Mouse (Mus musculus): ENCODE measurements around the gene Smurf1.

Gene Smurf1

GRCm38 (mm10) chr5:144871775-144872174 lies 93.9 kb downstream of the Smurf1 start:
- peak; percentile 75 for DNase-seq (ENCODE audit: low read depth, low spot score)

DNA sequence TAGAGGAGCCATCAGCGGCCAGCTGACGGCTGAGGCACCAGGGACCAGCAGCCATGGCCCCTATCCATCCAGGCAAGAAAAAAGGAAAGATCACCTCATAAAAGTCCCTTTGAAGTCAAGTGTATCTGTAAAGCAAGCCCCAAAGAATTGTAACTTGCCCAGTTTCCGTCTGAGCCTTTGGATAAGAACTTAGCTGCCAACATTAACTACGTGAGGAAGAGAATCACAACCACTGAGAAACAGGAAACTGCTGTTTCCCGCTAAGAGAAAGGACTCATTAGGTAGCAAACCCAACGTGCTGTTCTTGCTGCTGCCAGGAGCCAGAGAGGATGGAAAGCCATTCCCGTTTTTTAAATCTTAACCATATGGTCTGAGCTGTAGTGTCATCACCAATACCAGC lies 94.9 kb downstream of the Smurf1 start:
- DNase-seq (ENCODE audit: low read depth, low spot score), result no peak

DNA sequence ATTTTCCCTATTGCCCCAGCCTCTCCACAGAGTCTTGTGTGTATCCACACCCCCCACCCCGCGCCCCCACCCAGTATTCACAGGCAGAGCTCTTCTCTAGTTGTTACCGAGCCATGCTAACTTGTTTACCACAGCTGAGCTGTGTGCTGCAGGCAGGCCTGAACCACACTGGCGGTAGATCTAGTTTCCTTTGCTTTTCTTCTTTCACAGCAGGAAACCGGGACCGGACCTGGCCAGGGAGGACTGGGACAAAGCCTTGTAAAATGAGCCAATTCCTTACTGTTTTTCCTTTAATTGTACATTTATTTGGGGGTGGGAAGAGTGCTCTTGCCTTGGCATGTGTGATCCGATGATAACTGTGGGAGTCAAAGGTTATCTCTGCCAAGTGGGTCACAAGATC lies 96.2 kb downstream of the Smurf1 start:
- peak; percentile 53 for DNase-seq (ENCODE audit: low read depth, low spot score)

DNA sequence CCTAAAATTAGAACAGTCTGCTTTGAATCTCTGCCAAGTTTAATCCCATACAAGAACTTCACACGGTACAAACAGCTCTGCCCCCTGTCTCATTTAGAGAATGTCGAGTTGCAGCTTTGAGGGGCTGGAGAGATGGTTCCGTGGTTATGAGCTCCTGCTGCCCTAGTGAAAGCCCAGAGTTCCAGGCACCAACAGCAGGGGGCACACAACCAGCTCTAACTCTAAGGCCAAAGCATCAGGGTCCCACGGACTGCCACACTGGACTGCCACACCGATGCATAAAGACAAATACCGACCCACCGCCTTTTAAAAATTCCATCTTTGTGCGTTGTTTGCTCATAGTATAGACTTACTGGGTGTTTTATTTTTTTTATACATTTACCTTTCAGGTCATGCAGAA lies 98.7 kb downstream of the Smurf1 start:
- peak; percentile 54 for DNase-seq (ENCODE audit: low read depth, low spot score)

- DNase-seq (ENCODE audit: low read depth, low spot score), result no peak
Observed at GRCm38 (mm10) chr5:144860913-144861312, 104.7 kb downstream of the Smurf1 start.

DNA sequence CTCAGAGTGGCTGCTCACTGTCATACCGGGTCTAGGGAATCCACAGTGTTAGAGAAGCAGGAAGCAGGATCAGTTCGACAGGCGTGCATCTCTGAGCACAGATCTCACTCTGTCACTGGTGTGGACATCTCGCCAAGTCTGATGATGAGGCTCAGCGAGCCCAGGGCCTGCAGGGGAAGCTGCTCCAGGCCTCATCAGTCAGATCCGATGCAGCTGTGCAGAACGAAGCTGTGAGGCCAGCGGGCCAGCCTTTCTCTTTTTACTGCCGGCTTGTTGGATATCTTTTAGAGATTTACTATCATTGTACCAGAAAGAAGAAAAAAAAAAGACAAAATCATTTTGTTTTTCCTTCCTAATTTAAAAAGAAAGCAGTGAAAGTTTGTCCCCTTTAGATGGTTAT lies 106.4 kb downstream of the Smurf1 start:
- no peak for DNase-seq (ENCODE audit: low read depth, low spot score)

DNA sequence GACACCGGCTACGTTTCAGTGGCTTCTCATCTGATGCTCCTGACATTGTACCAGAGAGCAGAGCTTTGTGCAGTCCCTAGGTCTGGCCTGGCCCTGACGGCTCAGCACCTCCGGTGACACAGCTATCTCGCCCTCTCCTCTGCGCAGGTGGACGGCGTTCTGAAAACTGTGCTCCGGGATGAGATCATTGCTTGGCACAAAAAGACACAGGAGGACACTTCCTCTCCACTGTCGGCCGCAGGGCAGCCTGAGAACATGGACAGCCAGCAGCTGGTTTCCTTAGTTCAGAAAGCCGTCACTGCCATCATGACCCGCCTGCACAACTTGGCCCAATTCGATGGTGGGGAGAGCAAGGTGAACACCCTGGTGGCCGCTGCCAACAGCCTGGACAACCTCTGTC lies 107.1 kb downstream of the Smurf1 start:
- DNase-seq (ENCODE audit: low read depth, low spot score), result no peak

GRCm38 (mm10) chr5:144855936-144856335 lies 109.7 kb downstream of the Smurf1 start:
- DNase-seq (ENCODE audit: low read depth, low spot score), result peak; percentile 84

DNA sequence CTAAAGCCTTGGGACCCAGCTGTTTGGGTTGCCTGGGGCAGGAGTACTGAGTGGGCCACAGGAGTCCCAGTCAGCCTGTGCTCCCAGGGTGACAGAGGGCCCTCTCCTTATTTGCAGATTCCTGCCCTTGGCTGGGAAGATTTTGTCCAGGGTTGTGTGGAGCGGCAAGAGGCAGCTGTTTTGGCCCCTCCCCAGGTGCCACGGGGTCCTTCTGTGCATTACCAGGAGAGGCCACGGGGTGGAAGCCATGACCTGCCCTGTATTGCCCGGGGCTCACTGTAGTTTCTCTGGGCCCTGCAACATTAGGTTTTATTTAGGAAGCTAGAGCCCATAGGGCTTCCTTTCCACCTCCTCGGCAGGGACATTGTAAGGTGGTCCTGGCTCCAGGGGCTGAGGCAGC lies 111.7 kb downstream of the Smurf1 start:
- DNase-seq (ENCODE audit: low read depth, low spot score), result peak; percentile 67

GRCm38 (mm10) chr5:144851820-144852219 lies 113.8 kb downstream of the Smurf1 start:
- peak; percentile 62 for DNase-seq (ENCODE audit: low read depth, low spot score)

GRCm38 (mm10) chr5:144849932-144850331 lies 115.7 kb downstream of the Smurf1 start:
- DNase-seq (ENCODE audit: low read depth, low spot score), result no peak

GRCm38 (mm10) chr5:144848735-144849134 lies 116.9 kb downstream of the Smurf1 start:
- DNase-seq (ENCODE audit: low read depth, low spot score), result no peak

DNA sequence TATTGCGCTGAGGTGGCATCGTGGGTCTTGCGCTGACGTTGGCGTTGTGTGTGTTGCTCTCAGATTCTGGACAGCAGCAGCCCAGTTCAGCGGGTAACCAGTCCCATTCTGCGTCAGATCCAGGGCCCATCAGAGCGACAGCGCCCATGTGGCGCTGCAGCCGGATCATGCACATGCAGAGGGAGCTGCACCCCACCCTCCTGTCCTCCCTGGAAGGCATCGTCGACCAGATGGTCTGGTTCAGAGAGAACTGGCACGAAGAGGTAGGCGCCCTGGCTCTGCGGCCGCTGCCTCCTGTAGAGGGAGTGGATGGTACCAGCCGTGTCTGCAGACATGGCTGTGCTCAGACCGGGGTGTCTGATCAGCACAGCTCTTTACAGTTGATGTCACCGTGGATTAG lies 120.3 kb downstream of the Smurf1 start:
- DNase-seq (ENCODE audit: low read depth, low spot score), result no peak

DNA sequence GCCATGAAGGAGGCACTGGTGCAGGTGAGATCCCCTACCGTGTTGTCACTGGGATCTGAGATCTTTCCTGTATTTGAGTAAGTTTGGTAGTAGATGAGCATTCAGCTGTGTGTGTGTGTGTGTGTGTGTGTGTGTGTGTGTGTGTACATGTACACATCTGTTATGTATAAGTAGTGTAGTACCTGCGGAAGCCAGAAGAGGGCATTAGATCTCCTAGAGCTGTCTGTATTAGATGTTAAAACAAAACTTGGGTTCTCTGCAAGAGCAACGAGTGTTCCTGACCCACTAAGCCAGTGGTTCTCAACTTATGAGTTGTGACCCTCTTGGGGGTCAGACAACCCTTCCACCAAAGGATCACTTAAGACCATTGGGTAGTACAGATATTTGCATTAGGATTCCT lies 129.5 kb downstream of the Smurf1 start:
- peak; percentile 74 for DNase-seq (ENCODE audit: low read depth, low spot score)

- DNase-seq (ENCODE audit: low read depth, low spot score), result no peak
Observed at GRCm38 (mm10) chr5:144831840-144832469, 133.7 kb downstream of the Smurf1 start.

DNA sequence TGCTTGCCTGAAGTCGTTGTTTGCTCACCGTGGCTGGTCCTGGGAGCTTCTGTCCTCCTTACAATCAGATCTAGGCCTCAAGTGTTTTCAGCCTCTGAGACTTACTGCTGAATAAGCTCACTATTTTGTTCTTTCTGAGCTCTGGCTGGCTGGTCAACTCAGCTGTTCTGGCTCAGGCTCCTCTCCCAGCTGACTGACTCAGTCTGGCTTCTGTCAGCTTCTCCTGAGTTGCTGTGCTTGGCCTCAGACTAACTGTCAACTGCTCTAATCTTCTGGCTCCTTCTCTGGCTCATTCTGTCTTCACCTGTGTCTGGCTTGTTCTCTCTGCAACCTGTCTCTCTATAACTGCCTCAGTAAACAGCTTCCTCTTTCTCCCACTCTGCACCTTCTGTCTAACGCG lies 136.0 kb downstream of the Smurf1 start:
- DNase-seq (ENCODE audit: low read depth, low spot score), result no peak

DNA sequence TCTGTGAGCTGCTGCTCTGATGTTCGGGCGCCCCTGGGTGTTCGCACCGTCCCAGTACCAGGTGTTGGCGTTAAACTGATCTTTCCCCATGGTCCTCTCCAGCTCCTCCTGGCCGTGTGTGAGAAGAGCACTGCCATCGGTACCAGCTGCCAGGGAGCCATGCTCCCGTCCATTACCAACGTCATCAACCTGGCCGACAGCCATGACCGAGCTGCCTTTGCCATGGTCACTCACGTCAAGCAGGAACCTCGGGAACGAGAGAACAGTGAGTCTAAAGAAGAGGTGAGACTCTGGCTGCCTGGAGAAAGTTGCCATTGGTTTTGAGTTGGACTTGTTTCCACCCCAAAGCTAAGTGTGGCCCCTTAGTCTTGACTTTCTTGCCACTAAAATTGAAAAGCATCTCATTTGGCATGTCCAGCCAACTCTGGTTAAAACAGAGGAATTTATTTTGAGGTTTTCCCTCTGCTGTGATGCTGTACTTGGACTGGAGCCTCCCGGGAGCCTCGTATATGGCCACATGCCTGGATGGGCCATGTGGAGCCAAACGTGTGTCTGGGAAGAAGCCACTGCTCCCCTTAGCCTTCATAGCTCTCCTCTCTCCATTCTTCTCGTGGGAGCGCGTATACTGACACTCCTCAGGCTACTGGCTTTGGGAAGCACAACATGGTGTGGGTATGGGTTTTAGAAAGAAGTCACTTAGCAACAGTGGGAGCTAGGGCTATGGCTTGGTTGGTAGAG lies 137.1 kb downstream of the Smurf1 start:
- DNase-seq (ENCODE audit: low read depth, low spot score), result no peak

All from R1 (cell line).